Mouse (Mus musculus): ENCODE data around the gene Ust.

GRCm38 (mm10) chr10:8521536-8521935 is 2.9 kb upstream of the Ust start:
- TF ChIP-seq CTCF (IDR thresholded peaks at IDR 0.05; ENCODE audit: borderline replicate concordance, insufficient read depth, low read length) (no peak), POLR2A (IDR thresholded peaks at IDR 0.05; ENCODE audit: low read depth, low read length) (no peak)
